Mouse (Mus musculus) limb, embryonic 12.5 days (tissue): ENCODE measurements around the gene Wdr20rt. TPM values are rescaled to one million over a fixed set of nuclear protein-coding genes. Genes with fewer than 3 reads are reported as not detected.
"Not testable (repeated sequence)": the region's sequence is repeated elsewhere in the genome, so short reads cannot be mapped to it uniquely, and the experiment has no call there.

Experiments
- ATAC-seq: fragments of 200-750 bp; cut with Nextera tagmentation; 2 replicates; pipeline ENCODE4 v1.8.0; 2017; ENCODE audit warnings: low read depth, moderate TSS enrichment; ENCODE audit not compliant: insufficient number of reproducible peaks, insufficient read depth, low FRiP score, low TSS enrichment
- H3K27ac ChIP-seq: fragments of 300-500 bp; sonication (generic); 2 replicates; pipeline ENCODE4 v1.5.1; 2016; ENCODE audit warnings: mild to moderate bottlenecking, moderate library complexity
- H3K27me3 ChIP-seq: fragments of 300-500 bp; sonication (generic); 2 replicates; pipeline ENCODE4 v1.6.1; 2016; ENCODE audit warnings: mild to moderate bottlenecking, moderate library complexity
- H3K36me3 ChIP-seq: fragments of 300-500 bp; sonication (generic); 2 replicates; pipeline ENCODE4 v1.6.1; 2016; ENCODE audit warnings: mild to moderate bottlenecking, moderate library complexity
- H3K4me1 ChIP-seq: fragments of 300-500 bp; sonication (generic); replicated peaks from 2 replicates; pipeline ENCODE4 v1.6.1; 2016
- H3K4me2 ChIP-seq: fragments of 300-500 bp; sonication (generic); 2 replicates; pipeline ENCODE4 v1.6.1; 2016; ENCODE audit warnings: mild to moderate bottlenecking, moderate library complexity
- H3K4me3 ChIP-seq: fragments of 300-500 bp; sonication (generic); replicated peaks from 2 replicates; pipeline ENCODE4 v1.5.1; 2016; ENCODE audit warnings: mild to moderate bottlenecking
- H3K9ac ChIP-seq: fragments of 300-500 bp; sonication (generic); replicated peaks from 2 replicates; pipeline ENCODE4 v1.6.1; 2016; ENCODE audit warnings: mild to moderate bottlenecking, moderate library complexity
- H3K9me3 ChIP-seq: fragments of 300-500 bp; sonication (generic); 2 replicates; pipeline ENCODE4 v1.6.1; 2016; ENCODE audit warnings: mild to moderate bottlenecking, moderate library complexity
- WGBS: fragments of 180-500 bp; shearing (Covaris S2); methylation state at CpG from one replicate; pipeline ENCODE4 v1.1.7; 2016; 5-methylcytosine and 5-hydroxymethylcytosine counted together
- polyA plus RNA-seq: library from polyadenylated mRNA; unstranded; fragments of >200 nt; fragmentation: Nextera tagmentation; extraction: Ambion mirVana; gene quantifications from 2 replicates; pipeline ENCODE4 v1.2.1, GENCODE M21; 2016

Gene Wdr20rt
- not detected in 2 replicates for polyA plus RNA-seq

DNA sequence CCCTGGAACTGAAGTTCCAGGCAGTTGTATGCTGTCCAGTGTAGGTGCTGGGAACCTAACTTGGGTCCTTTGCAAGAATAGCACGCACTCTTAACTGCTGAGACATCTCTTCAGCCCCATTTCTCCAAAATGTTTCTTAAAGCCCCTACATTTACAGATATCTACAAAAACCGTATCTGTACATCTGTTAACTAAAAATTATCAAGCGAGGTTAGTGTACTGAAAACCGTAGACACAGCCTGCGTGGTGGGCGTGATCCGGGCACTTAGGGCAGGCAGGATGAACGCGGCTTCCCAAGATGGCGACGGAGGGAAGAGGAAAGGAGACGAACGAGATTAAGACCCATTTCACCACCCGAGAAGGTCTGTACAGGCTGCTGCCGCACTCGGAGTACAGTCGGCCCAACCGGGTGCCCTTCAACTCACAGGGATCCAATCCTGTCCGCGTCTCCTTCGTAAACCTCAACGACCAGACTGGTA, at the start of gene Wdr20rt:
Gene Wdr20rt (plus strand): TSS at position 51 of the 479 bp plus-strand sequence.
- WGBS, result 93% methylated on average over 22 of the region's 22 CpGs
- H3K36me3 ChIP-seq, result no peaks in the 10 kb centered on the region
- no peak within 1 kb of the TSS for H3K4me2 ChIP-seq
- no peak within 1 kb of the TSS for H3K27ac ChIP-seq
- no peak for ATAC-seq
- no peak within 1 kb of the TSS for H3K4me3 ChIP-seq
- H3K9me3 ChIP-seq, result peaks cover 10% of the 10 kb centered on the region; the same call in 1 of the 2 replicates
- no peaks in the 10 kb centered on the region for H3K4me1 ChIP-seq
- no peak within 1 kb of the TSS for H3K9ac ChIP-seq
- no peaks in the 10 kb centered on the region for H3K27me3 ChIP-seq

DNA sequence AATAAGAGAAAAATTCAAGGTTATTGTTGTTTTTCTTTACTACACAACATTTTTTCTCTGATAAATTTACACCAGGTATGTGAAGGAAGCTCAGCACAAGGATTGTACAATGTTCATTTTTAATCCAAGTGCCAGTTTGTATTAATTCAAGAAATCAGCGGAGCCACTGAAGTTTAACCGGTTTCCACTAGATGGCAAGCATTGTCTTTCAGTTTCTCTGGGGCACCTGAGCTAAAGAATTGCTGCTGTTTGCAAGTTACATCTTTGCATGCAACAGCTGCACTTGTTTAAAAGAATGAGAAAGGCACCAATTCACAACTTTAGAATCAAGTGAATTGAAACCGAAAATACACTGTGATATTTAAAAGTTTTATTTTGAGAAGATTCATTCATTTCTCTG, 38.0 kb upstream of the Wdr20rt start:
- ATAC-seq, result no peak
- Histone ChIP-seq H3K36me3 (no peaks in the 10 kb centered on the region), H3K27me3 (no peaks in the 10 kb centered on the region), H3K4me1 (no peaks in the 10 kb centered on the region), H3K9me3 (no peaks in the 10 kb centered on the region), H3K27ac (no peak overlapping the region), H3K4me3 (no peak overlapping the region), H3K4me2 (no peak overlapping the region), H3K9ac (no peak overlapping the region)
- 60% methylated on average over 3 of the region's 3 CpGs for WGBS

DNA sequence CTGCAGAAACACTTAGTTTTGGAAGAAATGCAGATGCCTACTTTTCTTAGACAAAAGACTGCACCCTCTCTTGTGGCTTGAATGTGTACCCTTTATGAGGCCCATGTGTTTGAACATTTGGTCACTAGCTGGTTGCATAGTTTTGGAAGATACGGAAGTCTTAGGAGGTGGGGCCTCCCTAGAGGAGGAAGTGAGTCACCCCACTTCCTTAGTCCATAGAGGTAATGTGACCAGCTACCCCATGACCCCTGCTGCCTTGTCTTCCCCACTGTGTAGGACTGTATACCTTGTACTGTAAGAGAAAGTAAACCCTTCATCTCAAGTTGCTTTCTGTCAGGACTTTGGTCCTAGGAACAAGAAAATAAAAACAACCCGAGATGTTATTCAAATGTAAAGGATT, 36.1 kb upstream of the Wdr20rt start:
- H3K27me3 ChIP-seq, result no peaks in the 10 kb centered on the region
- ATAC-seq, result no peak
- H3K27ac ChIP-seq, result no peak overlapping the region
- no peak overlapping the region for H3K4me3 ChIP-seq
- WGBS, result 87% methylated on average over 2 of the region's 2 CpGs
- H3K4me2 ChIP-seq, result no peak overlapping the region
- no peaks in the 10 kb centered on the region for H3K36me3 ChIP-seq
- H3K9me3 ChIP-seq, result no peaks in the 10 kb centered on the region
- H3K9ac ChIP-seq, result no peak overlapping the region
- no peaks in the 10 kb centered on the region for H3K4me1 ChIP-seq

DNA sequence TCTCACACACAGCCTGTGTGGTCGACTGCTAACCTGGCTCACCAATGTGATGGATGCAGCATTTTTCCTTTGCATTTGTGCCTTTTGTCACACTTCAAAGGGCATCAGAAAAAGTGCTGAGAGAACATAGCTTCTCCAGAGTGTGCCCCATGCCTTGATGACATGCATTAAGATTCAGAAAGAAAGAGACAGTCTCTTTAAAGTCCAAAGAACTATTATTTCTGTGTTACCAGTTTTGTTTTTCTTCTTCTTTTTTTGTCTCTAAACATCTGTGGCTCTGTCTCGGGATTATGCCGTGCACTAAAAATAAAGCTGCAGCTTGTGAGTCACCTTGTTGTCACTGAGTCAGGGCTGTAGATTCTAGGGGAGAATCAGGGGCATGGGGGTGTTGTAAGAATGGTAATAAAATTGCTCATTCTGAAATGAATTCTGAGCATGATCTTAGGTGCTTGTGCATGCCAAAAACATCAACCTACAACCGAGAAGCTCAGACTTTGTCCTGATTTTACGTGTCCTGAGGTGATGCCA, 31.2 kb upstream of the Wdr20rt start:
- Histone ChIP-seq H3K36me3 (no peaks in the 10 kb centered on the region), H3K4me2 (no peak overlapping the region), H3K27me3 (no peaks in the 10 kb centered on the region), H3K27ac (no peak overlapping the region), H3K4me3 (no peak overlapping the region), H3K4me1 (no peaks in the 10 kb centered on the region), H3K9me3 (no peaks in the 10 kb centered on the region), H3K9ac (no peak overlapping the region)
- ATAC-seq, result no peak
- WGBS, result 78% methylated on average over 5 of the region's 5 CpGs

DNA sequence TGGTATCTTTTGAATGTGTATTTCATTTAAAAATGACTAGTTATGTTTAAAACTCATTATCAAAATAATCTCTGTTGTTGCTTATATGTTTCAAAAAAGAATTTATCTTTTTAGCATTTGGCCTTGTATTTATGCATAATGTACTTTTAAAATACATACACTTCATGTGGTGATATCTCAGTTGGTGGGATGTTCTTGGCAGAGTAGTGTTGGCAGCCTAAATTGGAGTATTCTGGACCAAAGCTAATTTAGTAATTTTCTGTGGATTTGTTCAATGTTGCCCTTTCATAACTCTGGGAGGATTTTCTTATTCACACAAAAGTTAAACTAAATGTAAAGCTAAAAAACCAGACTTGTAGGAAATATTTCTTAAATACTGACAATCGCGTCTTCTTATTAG, 23.5 kb upstream of the Wdr20rt start:
- H3K27ac ChIP-seq, result no peak overlapping the region
- no peaks in the 10 kb centered on the region for H3K36me3 ChIP-seq
- no peak overlapping the region for H3K4me3 ChIP-seq
- H3K4me2 ChIP-seq, result no peak overlapping the region
- H3K9ac ChIP-seq, result no peak overlapping the region
- 99% methylated on average over 2 of the region's 2 CpGs for WGBS
- no peaks in the 10 kb centered on the region for H3K4me1 ChIP-seq
- ATAC-seq, result no peak
- no peaks in the 10 kb centered on the region for H3K9me3 ChIP-seq
- H3K27me3 ChIP-seq, result no peaks in the 10 kb centered on the region

DNA sequence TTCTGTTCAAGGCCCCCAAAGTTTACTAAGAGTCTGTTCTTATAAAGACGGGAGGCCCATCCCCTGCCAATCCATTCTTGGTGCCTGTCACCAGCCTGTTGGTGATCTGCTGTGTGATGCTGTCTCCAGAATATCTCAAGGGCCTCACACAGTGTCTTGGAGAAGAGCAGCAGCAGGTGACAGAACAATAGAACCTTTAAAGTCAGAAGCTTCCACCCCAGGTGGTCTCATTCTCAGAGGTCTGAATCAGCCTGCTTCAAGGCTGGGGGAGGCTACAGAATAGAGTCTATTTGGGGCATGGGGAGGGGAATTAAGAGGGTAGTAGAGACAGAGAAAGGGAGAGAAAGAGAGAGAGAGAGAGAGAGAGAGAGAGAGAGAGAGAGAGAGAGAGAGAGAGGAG, 18.9 kb upstream of the Wdr20rt start:
- WGBS, result 59% methylated on average over 1 of the region's 1 CpGs
- Histone ChIP-seq H3K27ac (no peak overlapping the region), H3K36me3 (no peaks in the 10 kb centered on the region), H3K4me1 (no peaks in the 10 kb centered on the region), H3K4me2 (no peak overlapping the region), H3K9me3 (no peaks in the 10 kb centered on the region), H3K4me3 (no peak overlapping the region), H3K27me3 (no peaks in the 10 kb centered on the region), H3K9ac (no peak overlapping the region)
- no peak for ATAC-seq

DNA sequence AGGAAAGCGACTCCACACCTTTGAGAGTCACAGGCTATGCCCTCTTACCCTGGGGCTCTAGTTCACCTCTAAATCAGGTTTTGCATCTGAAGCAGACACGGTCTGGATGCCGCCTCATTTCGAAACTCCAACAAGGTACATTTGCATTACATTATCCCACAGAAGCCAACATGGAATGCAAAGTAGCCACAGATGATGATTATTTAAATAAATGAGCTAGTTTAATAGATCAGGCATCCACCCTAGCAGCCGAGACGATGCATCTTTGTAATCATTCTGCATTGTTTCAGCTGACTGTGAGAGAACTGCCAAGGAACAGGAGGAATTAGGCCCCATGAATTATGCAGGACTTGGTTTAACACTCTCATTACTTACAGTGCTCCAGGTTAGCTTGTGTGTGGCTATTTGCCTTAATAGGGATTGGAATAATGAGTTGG, 8.9 kb upstream of the Wdr20rt start:
- Histone ChIP-seq H3K9me3 (no peaks in the 10 kb centered on the region), H3K9ac (no peak overlapping the region), H3K27ac (no peak overlapping the region), H3K4me1 (no peaks in the 10 kb centered on the region), H3K36me3 (no peaks in the 10 kb centered on the region), H3K27me3 (no peaks in the 10 kb centered on the region), H3K4me2 (no peak overlapping the region), H3K4me3 (no peak overlapping the region)
- 81% methylated on average over 6 of the region's 6 CpGs for WGBS
- no peak for ATAC-seq

DNA sequence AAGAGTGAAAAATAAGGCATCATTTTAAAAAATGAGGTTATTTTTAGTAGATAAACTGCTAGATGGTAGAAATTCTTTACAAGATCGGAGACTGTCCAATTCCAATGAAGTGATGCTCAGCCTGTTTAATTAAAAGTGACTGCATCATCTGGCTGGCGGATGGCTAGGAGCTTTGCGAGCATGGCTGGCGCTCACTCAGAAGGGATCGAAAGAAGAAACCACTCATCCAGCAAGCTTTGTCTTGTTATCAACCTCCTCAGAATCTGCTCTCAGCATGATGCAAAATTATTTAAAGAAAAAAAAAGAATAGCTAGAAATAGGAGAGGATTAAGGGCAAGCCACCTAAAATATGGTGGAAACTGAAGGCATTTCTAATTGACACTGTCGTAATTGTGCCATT, 3.3 kb downstream of the Wdr20rt start:
- Histone ChIP-seq H3K4me3 (no peak overlapping the region), H3K4me1 (no peaks in the 10 kb centered on the region), H3K9ac (no peak overlapping the region), H3K36me3 (no peaks in the 10 kb centered on the region), H3K27me3 (no peaks in the 10 kb centered on the region), H3K4me2 (no peak overlapping the region), H3K27ac (no peak overlapping the region), H3K9me3 (peaks cover 10% of the 10 kb centered on the region; the same call in 1 of the 2 replicates)
- ATAC-seq, result no peak
- WGBS, result 91% methylated on average over 6 of the region's 6 CpGs

DNA sequence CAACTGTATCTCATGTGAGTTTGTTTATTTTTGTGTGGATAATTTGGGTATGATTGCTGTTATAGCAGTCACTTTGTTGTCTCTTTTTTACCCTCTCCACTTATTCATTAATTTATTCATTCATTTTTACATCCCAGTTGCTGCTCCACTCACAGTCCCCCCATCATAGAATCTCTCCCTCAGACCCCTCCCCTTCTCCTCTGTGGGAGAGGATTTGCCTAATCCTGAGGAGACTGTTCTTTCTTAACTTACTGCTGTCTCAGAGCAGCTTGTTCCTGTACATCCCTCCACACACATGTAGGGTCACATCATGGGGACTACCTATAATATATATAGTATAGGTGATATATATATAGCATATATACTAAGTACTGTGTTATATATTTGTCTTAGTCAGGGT, 3.7 kb downstream of the Wdr20rt start:
- Histone ChIP-seq H3K4me2 (no peak overlapping the region), H3K9ac (no peak overlapping the region), H3K27ac (no peak overlapping the region), H3K4me3 (no peak overlapping the region), H3K36me3 (no peaks in the 10 kb centered on the region), H3K9me3 (peaks cover 10% of the 10 kb centered on the region; the same call in 1 of the 2 replicates), H3K27me3 (no peaks in the 10 kb centered on the region), H3K4me1 (no peaks in the 10 kb centered on the region)
- no peak for ATAC-seq

DNA sequence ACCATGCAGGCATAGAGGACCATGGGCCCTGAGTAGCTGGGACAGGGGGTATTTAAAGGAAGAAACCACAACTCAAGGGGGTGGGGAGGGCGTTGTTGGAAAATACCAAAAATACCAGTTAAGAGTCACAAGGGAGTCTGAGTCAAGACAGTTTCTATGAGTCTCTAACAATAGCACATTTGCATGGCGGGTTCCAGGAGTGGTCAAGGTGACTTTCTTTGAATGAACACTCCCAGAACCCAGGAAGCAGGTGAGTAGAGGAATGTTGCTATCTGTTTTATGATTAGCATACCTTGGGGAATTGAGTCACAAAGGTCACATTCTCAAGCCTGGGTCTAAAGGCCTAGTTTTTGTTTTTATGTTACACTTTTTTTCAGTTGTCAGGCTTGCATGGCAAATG, 7.5 kb downstream of the Wdr20rt start:
- H3K27ac ChIP-seq, H3K9ac ChIP-seq, H3K4me2 ChIP-seq, H3K9me3 ChIP-seq, H3K36me3 ChIP-seq, H3K4me1 ChIP-seq, ATAC-seq, H3K4me3 ChIP-seq, H3K27me3 ChIP-seq: not testable (repeated sequence)
- WGBS, result 86% methylated on average over 2 of the region's 2 CpGs

DNA sequence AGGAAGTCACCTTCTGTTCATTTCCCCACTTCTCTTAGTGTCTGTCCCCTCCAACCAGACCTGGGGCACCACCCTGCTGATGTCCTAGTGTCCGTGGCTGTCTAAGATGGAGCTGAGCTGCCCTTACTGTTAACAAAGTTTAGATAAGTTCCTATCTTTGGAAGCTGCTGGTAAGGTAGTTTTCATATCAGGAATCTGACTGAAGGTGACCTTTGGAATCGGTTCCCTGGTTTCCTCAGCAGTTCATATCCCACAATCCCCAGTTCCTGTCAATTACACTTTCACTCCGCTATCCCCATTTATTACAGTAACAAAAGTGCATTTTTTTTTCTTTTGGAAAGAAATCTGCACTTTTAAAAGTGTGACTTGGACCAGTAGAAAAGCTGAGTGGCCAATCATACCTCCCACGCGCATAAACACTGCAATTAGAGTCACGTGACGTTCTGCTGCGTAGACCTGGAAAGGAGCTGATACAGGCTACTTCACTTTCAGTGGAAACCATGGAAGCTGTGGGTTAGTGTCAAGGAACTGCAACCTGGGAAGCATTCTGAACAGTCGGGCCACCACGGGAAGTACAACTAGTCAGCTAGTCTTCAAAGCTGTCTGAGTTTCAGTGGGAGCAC, 24.9 kb downstream of the Wdr20rt start:
- H3K9me3 ChIP-seq, result no peaks in the 10 kb centered on the region
- no peak overlapping the region for H3K27ac ChIP-seq
- H3K4me3 ChIP-seq, result no peak overlapping the region
- no peaks in the 10 kb centered on the region for H3K27me3 ChIP-seq
- H3K9ac ChIP-seq, result no peak overlapping the region
- no peak for ATAC-seq
- H3K4me1 ChIP-seq, result no peaks in the 10 kb centered on the region
- no peaks in the 10 kb centered on the region for H3K36me3 ChIP-seq
- no peak overlapping the region for H3K4me2 ChIP-seq
- 91% methylated on average over 10 of the region's 10 CpGs for WGBS

DNA sequence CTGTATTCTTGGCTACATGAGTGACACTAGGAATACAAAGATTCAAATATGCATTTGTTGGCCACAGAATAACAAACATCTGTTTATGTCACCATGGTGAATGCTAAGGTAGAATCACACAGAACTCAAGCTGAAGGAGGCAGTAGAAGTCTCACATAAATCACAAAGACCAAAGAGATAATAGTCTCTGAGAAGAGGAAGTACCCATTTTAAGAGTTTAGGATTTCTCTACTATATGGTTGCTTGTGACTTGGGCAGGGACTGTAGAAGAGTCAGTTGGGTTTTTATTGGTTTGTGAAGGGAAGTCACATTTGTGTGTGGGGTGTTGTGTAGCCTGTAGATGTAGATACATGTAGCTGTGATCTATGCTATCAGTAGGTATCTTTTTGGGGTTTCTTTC, 31.6 kb downstream of the Wdr20rt start:
- Histone ChIP-seq H3K36me3 (no peaks in the 10 kb centered on the region), H3K27ac (no peak overlapping the region), H3K9ac (no peak overlapping the region), H3K27me3 (no peaks in the 10 kb centered on the region), H3K9me3 (0 out of 2 replicates have a peak, but pooled peaks cover 3% of the 10 kb centered on the region), H3K4me1 (no peaks in the 10 kb centered on the region), H3K4me2 (no peak overlapping the region), H3K4me3 (no peak overlapping the region)
- ATAC-seq, result no peak
